Mouse (Mus musculus) limb, embryonic 14.5 days (tissue): ENCODE results near the gene Gpr157. TPM values are rescaled to one million over a fixed set of nuclear protein-coding genes. Genes with fewer than 3 reads are reported as not detected.
A peak's percentile ranks its signal among the peaks of the same experiment; 100 is the strongest.

Source experiments
- ATAC-seq: fragments of 200-750 bp; cut with Nextera tagmentation; 2 replicates; pipeline ENCODE4 v1.8.0; 2017; ENCODE audit warnings: low read depth, moderate number of reproducible peaks, moderate TSS enrichment; ENCODE audit not compliant: low FRiP score
- DNase-seq: peaks from one replicate; pipeline ENCODE4 v3.0.0-alpha.2; 2015; ENCODE audit warnings: low spot score
- H3K27ac ChIP-seq: fragments of 300-500 bp; sonication (generic); replicated peaks from 2 replicates; pipeline ENCODE4 v1.5.1; 2014; ENCODE audit warnings: low read depth, mild to moderate bottlenecking, low read length, moderate library complexity, mixed read lengths
- H3K27me3 ChIP-seq: fragments of 300-500 bp; sonication (generic); 2 replicates; pipeline ENCODE4 v1.6.1; 2014; ENCODE audit warnings: low read length, mixed read lengths; ENCODE audit not compliant: control insufficient read depth, insufficient read depth
- H3K36me3 ChIP-seq: fragments of 300-500 bp; sonication (generic); 2 replicates; pipeline ENCODE4 v1.6.1; 2014; ENCODE audit warnings: mild to moderate bottlenecking, low read length, moderate library complexity, mixed read lengths; ENCODE audit not compliant: control insufficient read depth, insufficient read depth
- H3K4me1 ChIP-seq: fragments of 300-500 bp; sonication (generic); 2 replicates; pipeline ENCODE4 v1.6.1; 2014; ENCODE audit warnings: antibody characterized with exemption, low read length, mixed read lengths; ENCODE audit not compliant: control insufficient read depth, insufficient read depth
- H3K4me2 ChIP-seq: fragments of 300-500 bp; sonication (generic); replicated peaks from 2 replicates; pipeline ENCODE4 v1.6.1; 2014; ENCODE audit warnings: low read depth, mild to moderate bottlenecking, low read length, moderate library complexity; ENCODE audit not compliant: severe bottlenecking
- H3K4me3 ChIP-seq: fragments of 300-500 bp; sonication (generic); replicated peaks from 2 replicates; pipeline ENCODE4 v1.5.1; 2014; ENCODE audit warnings: low read length
- H3K9ac ChIP-seq: fragments of 300-500 bp; sonication (generic); 2 replicates; pipeline ENCODE4 v1.6.1; 2014; ENCODE audit warnings: mild to moderate bottlenecking, low read depth, low read length, moderate library complexity; ENCODE audit not compliant: severe bottlenecking
- H3K9me3 ChIP-seq: fragments of 300-500 bp; sonication (generic); 2 replicates; pipeline ENCODE4 v1.6.1; 2016; ENCODE audit warnings: low read length; ENCODE audit not compliant: control insufficient read depth
- POLR2A ChIP-seq: fragments of 200-500 bp; IDR thresholded peaks from 2 replicates; pipeline ENCODE4 v1.8.0; 2012; ENCODE audit warnings: inconsistent platforms, mild to moderate bottlenecking, moderate library complexity, borderline replicate concordance; ENCODE audit not compliant: insufficient read depth, insufficient read length; ENCODE audit errors: extremely low read depth
- WGBS: fragments of 180-500 bp; shearing (Covaris S2); extraction: QIAGEN DNeasy Blood & Tissue Kit; methylation state at CpG from one replicate; pipeline ENCODE4 v1.1.7; 2014; 5-methylcytosine and 5-hydroxymethylcytosine counted together
- polyA plus RNA-seq, 2 experiments: library from polyadenylated mRNA; depleted of rRNA in 1 of 2; stranded (reverse) in 1 of 2; unstranded in 1 of 2; fragments of >200 nt; fragmentation: Nextera tagmentation in 1 of 2; extraction: Ambion mirVana in 1 of 2; gene quantifications; 2 replicates each; pipeline versions ENCODE4 v1.2.1 to v1.2.3; 2012 to 2014

Gene Gpr157
- polyA plus RNA-seq, 2 experiments: 0.52 to 3.8 TPM

GRCm38 (mm10) chr4:150043591-150043990 is 43.6 kb upstream of the Gpr157 start:
- no peaks in the 10 kb centered on the region for H3K9me3 ChIP-seq
- no peak overlapping the region for H3K27ac ChIP-seq
- H3K4me1 ChIP-seq: peaks cover 3% of the 10 kb centered on the region; the same call in 1 of the 2 replicates
- no peak for TF ChIP-seq POLR2A
- peaks cover 9% of the 10 kb centered on the region; the same call in 1 of the 2 replicates for H3K27me3 ChIP-seq
- ATAC-seq (no peak), DNase-seq (no peak)
- H3K36me3 ChIP-seq: no peaks in the 10 kb centered on the region
- WGBS: 93% methylated on average over 9 of the region's 9 CpGs
- H3K9ac ChIP-seq: no peak overlapping the region
- H3K4me3 ChIP-seq: no peak overlapping the region
- H3K4me2 ChIP-seq: no peak overlapping the region

- DNase-seq: peak; percentile 82
- Histone ChIP-seq H3K9me3 (no peaks in the 10 kb centered on the region), H3K36me3 (no peaks in the 10 kb centered on the region), H3K4me3 (peak overlapping the region; percentile 50), H3K9ac (peak overlapping the region; percentile 52), H3K4me1 (peaks cover 8% of the 10 kb centered on the region; the same call in 1 of the 2 replicates), H3K27me3 (peaks cover 25% of the 10 kb centered on the region), H3K27ac (no peak overlapping the region), H3K4me2 (peak overlapping the region; percentile 95)
- WGBS: under 1% methylated on average over 20 of the region's 20 CpGs
- no peak for TF ChIP-seq POLR2A
- peak; percentile 67 for ATAC-seq
Measured at GRCm38 (mm10) chr4:150048038-150048437, 39.1 kb upstream of the Gpr157 start.

- no peak for DNase-seq
- H3K4me2 ChIP-seq: peak overlapping the region; percentile 95
- peak; percentile 23 for ATAC-seq
- H3K27me3 ChIP-seq: peaks cover 25% of the 10 kb centered on the region
- no peak for TF ChIP-seq POLR2A
- H3K27ac ChIP-seq: no peak overlapping the region
- peak overlapping the region; percentile 50 for H3K4me3 ChIP-seq
- no peaks in the 10 kb centered on the region for H3K9me3 ChIP-seq
- H3K9ac ChIP-seq: peak overlapping the region; percentile 52
- H3K4me1 ChIP-seq: peaks cover 8% of the 10 kb centered on the region; the same call in 1 of the 2 replicates
- under 1% methylated on average over 36 of the region's 49 CpGs for WGBS
- no peaks in the 10 kb centered on the region for H3K36me3 ChIP-seq
Measured at GRCm38 (mm10) chr4:150048478-150049156, 38.5 kb upstream of the Gpr157 start.

- peak overlapping the region; percentile 50 for H3K4me3 ChIP-seq
- peak; percentile 45; the same call in 1 of the 2 replicates for ATAC-seq
- H3K4me2 ChIP-seq: peak overlapping the region; percentile 95
- H3K27me3 ChIP-seq: peaks cover 25% of the 10 kb centered on the region
- 15% methylated on average over 15 of the region's 15 CpGs for WGBS
- no peaks in the 10 kb centered on the region for H3K36me3 ChIP-seq
- H3K9ac ChIP-seq: peak overlapping the region; percentile 52
- TF ChIP-seq POLR2A: no peak
- no peak overlapping the region for H3K27ac ChIP-seq
- H3K9me3 ChIP-seq: no peaks in the 10 kb centered on the region
- no peak for DNase-seq
- H3K4me1 ChIP-seq: peaks cover 8% of the 10 kb centered on the region; the same call in 1 of the 2 replicates
Measured at GRCm38 (mm10) chr4:150049157-150049513, 38.0 kb upstream of the Gpr157 start.

GRCm38 (mm10) chr4:150049564-150050226 is 37.5 kb upstream of the Gpr157 start:
- WGBS: 18% methylated on average over 13 of the region's 13 CpGs
- Histone ChIP-seq H3K27ac (no peak overlapping the region), H3K9me3 (no peaks in the 10 kb centered on the region), H3K27me3 (peaks cover 25% of the 10 kb centered on the region), H3K4me3 (peak overlapping the region; percentile 50), H3K9ac (no peak overlapping the region), H3K36me3 (no peaks in the 10 kb centered on the region), H3K4me2 (peak overlapping the region; percentile 95; the same call in 1 of the 2 replicates), H3K4me1 (peaks cover 8% of the 10 kb centered on the region; the same call in 1 of the 2 replicates)
- no peak for TF ChIP-seq POLR2A
- DNase-seq: no peak
- no peak for ATAC-seq
